Mouse (Mus musculus) frontal cortex, adult (tissue): Measurements from ENCODE around the gene Npsr1.
A peak's percentile ranks its signal among the peaks of the same experiment; 100 is the strongest.

Source experiments
- ATAC-seq: cut with Nextera tagmentation; 2 replicates; pipeline ENCODE4 v1.9.2; 2017; ENCODE audit warnings: mild to moderate bottlenecking, moderate library complexity, mixed read lengths; ENCODE audit not compliant: low TSS enrichment

Gene Npsr1

GRCm38 (mm10) chr9:24236461-24236860 is 138.7 kb downstream of the Npsr1 start:
- peak; percentile 91 for ATAC-seq

- ATAC-seq: no peak
Measured at GRCm38 (mm10) chr9:24247557-24247956, 149.8 kb downstream of the Npsr1 start.

- peak; percentile 57; the same call in 1 of the 2 replicates for ATAC-seq
Measured at GRCm38 (mm10) chr9:24254236-24254635, 156.4 kb downstream of the Npsr1 start.

- no peak for ATAC-seq
Measured at GRCm38 (mm10) chr9:24280498-24281287, 182.9 kb downstream of the Npsr1 start.

GRCm38 (mm10) chr9:24282617-24283016 is 184.8 kb downstream of the Npsr1 start:
- ATAC-seq: no peak

DNA sequence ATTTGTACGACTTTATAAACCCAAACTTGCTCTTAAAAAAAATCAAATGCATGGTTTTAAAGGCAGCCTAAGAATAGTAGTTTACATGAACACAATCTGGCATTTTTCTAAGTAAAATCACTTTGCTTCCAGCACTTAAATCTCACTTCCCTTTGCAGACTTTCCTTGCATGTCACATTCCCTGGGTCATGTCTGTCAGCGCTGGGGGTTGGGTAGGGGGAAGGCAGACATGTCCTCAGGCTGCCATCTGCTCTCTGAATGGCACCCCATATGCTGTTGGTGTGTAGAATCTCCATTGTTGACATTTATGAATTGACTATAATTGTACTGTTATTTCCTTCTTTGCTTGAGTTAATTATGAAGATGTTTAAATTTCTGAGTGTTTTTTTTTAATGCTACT is 185.3 kb downstream of the Npsr1 start:
- peak; percentile 47; the same call in 1 of the 2 replicates for ATAC-seq

GRCm38 (mm10) chr9:24283536-24283935 is 185.7 kb downstream of the Npsr1 start:
- no peak for ATAC-seq

DNA sequence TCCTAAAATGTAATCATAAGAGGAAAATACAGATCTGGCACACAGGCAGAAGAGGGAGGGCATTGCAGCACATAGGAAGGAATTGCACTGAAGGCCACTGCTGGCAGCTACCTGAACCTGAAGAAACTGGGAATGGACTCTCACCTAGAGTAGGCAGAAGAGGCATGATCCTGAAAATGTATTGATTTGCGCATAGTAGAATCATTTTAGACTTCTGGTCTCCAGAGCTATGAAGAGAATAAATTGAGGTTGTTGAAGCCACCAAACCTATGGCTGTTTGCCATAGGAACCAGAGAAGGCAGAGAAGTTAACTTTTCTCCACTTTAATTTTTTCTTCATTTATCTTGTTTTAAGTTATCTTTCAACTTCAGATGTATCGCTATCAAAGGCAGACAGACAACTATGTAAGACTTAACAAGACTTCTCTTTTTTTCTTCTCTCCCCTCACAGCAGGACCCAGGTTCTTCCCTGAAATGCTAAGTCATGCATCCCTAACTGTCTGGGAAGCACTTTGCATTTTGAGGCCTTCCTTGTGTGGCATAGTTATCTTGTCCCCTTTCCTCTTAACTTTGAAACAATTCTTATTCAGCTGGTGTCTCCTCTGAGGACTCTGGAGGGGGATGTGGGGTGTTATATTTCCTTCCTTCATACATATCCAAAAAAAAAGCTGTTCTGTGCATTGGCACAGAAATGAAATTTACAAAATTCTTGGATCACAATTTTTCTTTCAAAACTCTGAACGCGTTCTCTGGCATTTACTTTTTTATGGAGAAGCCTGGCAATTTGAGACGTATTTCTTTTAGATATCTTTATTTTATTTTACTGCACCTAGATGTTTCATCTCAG is 186.7 kb downstream of the Npsr1 start:
- ATAC-seq: peak; percentile 70

GRCm38 (mm10) chr9:24285419-24285818 is 187.6 kb downstream of the Npsr1 start:
- ATAC-seq: no peak

DNA sequence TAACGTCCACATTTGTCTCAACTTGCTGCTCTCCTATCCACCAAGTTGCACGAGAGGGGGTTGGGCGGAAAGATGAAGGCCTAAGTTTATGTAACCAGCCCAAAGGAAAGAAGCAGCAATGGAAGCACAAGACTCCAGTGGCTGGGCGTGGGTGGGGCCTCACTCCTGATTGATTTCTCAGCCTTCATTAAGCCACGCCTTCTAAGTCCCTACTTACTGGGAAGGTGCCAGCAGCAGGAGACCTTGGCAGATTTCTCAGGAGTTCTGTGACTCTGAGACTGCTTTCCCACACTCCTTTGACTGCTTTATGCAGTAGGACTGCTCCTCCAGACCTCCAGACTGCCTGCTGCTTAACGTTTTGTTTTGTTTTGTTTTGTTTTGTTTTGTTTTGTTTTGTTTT is 193.6 kb downstream of the Npsr1 start:
- ATAC-seq: no peak

DNA sequence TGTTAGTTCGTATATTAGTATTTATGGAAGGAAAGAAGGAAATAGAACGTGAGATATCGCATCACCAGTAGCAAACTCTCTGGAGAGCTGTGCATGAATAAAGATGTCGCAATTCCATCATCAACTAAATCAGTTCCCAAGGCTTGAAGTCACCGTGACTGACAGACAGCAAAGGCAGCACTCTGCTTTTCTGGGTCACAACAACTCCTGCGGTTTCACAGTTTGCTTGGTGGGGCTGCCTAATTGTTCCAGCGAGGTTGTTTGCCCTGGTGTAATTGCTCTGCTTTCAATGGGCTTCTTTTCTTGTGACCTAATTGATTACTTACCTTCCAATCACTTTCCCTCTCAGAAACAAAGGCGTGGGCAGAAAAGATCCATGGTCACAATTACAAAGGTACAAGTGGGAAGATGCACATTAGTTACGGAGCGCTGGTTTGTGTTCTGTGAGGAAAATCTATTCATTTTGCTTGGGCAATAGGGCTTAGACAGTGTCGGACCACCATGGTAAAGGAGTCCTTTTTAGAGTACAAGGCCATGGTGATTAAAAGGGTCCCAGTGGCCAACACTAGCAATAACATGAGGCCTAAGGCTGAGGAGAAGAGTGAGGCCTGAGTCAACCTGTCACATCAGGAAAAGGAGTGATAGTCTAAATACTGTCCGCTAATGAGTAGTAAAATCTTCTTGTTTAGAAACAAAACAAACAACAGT is 195.6 kb downstream of the Npsr1 start:
- no peak for ATAC-seq

DNA sequence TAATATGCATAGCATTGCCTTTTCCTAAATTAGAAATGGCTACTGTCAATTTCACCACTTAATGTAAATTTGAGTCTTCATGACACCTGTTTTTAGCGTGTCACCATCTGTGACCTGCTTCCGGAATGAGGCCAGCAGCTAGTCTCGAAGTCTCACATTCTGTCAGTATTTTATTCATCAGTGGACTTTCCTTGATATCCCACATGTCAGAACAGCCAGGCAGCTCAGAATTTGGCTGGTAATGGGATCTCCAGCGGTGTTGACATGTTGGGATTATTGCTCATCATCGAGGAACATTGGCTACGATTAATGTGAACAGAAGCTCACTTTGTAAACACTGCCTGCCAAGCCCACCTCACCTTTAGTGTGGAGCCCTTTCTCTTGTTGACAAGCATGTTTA is 205.1 kb downstream of the Npsr1 start:
- ATAC-seq: no peak

GRCm38 (mm10) chr9:24306990-24307389 is 209.2 kb downstream of the Npsr1 start:
- no peak for ATAC-seq

GRCm38 (mm10) chr9:24307400-24307799 is 209.6 kb downstream of the Npsr1 start:
- no peak for ATAC-seq

GRCm38 (mm10) chr9:24315835-24316234 is 218.0 kb downstream of the Npsr1 start:
- peak; percentile 85 for ATAC-seq

- no peak for ATAC-seq
Measured at GRCm38 (mm10) chr9:24331661-24332060, 233.9 kb downstream of the Npsr1 start.

DNA sequence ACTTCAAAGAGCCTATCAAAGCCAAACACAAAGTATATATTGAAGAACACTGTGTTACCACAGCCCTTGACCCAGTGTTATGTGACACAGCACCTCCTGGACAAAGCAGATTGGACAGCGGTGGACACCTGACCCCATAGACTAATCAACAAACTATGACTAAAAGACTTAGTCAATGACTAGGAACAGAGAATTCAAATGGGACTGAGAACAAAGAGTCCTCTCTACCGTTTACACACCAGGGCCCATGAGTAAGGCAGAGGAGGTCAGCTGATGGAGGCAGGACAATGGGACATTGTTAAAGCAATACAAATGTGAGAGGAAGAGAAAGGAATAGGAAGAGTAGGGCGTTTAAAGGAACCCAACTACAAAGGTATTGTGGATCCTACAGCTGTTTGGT is 243.5 kb downstream of the Npsr1 start:
- peak; percentile 76 for ATAC-seq

GRCm38 (mm10) chr9:24347011-24347410 is 249.2 kb downstream of the Npsr1 start:
- ATAC-seq: no peak

- ATAC-seq: peak; percentile 85
Measured at GRCm38 (mm10) chr9:24349510-24349909, 251.7 kb downstream of the Npsr1 start.

DNA sequence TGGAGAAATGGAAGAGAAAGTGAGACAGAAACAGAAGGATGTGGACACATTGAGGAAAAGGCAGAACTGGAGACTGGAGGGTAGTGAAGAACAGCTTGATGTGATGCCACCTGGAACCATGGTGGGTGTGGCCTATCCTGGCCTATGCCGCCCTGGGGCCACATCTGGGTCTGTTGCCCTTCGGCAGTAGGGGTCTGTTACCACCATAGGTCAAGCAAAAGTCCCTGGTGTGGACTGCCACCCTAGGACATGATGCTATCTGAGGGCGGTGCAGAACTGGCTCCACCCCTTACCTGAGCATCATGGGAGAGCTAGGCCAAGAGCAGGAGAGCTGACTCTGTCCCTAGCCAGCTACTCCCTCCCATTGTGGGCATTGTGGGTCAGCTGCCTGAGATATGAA is 253.6 kb downstream of the Npsr1 start:
- ATAC-seq: no peak
